Mouse (Mus musculus): ENCODE data around the gene Ccdc162. TPM values are rescaled to one million over a fixed set of nuclear protein-coding genes. Genes with fewer than 3 reads are reported as not detected.

The Ccdc162 gene
- 1 to 10 TPM; 1.2 to 1.4 TPM for polyA plus RNA-seq (2017; shearing (Covaris generic))

GRCm38 (mm10) chr10:41716029-41716897 is at the start of gene Ccdc162:
Gene Ccdc162 (minus strand): TSS chr10:41716634.

GRCm38 (mm10) chr10:41518981-41519618 is 197.3 kb downstream of the Ccdc162 start, which contains the start of gene Cd164:
Gene Cd164 (plus strand): TSS chr10:41519414.

GRCm38 (mm10) chr10:41489708-41490517 is 226.5 kb downstream of the Ccdc162 start, which contains the start of the genes Smpd2 and Ppil6:
Gene Smpd2 (minus strand): TSS chr10:41490369.
Gene Ppil6 (plus strand): TSS chr10:41490439.

Other genes with a start within 250 kb of the Ccdc162 start
- 100 to 1,000 TPM in 1 of 2 experiments, 10 to 100 TPM in 1; 96.8 to 130 TPM for gene Mical1, start 240.3 kb downstream of the Ccdc162 start, polyA plus RNA-seq (2017; shearing (Covaris generic))
- gene Smpd2, start 226.3 kb downstream of the Ccdc162 start, polyA plus RNA-seq (2017; shearing (Covaris generic)): 10 to 100 TPM; 36.3 to 62.8 TPM
- under 1 TPM; 0.64 to 0.76 TPM for gene Ppil6, start 226.2 kb downstream of the Ccdc162 start, polyA plus RNA-seq (2017; shearing (Covaris generic))
- gene Cd164, start 197.2 kb downstream of the Ccdc162 start, polyA plus RNA-seq (2017; shearing (Covaris generic)): 100 to 1,000 TPM; 180 to 237 TPM
- 10 to 100 TPM; 13.9 to 14.1 TPM for gene Cep57l1, start 93.2 kb upstream of the Ccdc162 start, polyA plus RNA-seq (2017; shearing (Covaris generic))
- 100 to 1,000 TPM in 1 of 2 experiments, 10 to 100 TPM in 1; 72.5 to 116 TPM for gene Sesn1, start 93.3 kb upstream of the Ccdc162 start, polyA plus RNA-seq (2017; shearing (Covaris generic))